Mouse (Mus musculus) gastrocnemius, postnatal 36 days (tissue): ENCODE measurements at regions not wholly inside any gene's neighbourhood (a gene's known extent, or its start where the extent isn't known, plus 50 kb on each side); places are given as distances from the start of the nearest gene placed in this dataset.
"Not testable (repeated sequence)": the region's sequence is repeated elsewhere in the genome, so short reads cannot be mapped to it uniquely, and the experiment has no call there.

Source experiments
- DNase-seq, 2 experiments: peaks; one replicate each; pipeline ENCODE4 v3.0.0; 2022
- intact Hi-C: fragments of 180-260 bp; cut with DNase I; formaldehyde crosslinking; loops from one replicate; pipeline ENCODE4 v1.15.1; 2025

- intact Hi-C loops: no loop called here
- no peak for DNase-seq
Observed at GRCm38 (mm10) chr4:131148042-131148747, 204.0 kb downstream of the Matn1 start.

GRCm38 (mm10) chr4:131149466-131149865, 205.3 kb downstream of the Matn1 start:
- intact Hi-C loops: no loop called here
- no peak for DNase-seq

DNA sequence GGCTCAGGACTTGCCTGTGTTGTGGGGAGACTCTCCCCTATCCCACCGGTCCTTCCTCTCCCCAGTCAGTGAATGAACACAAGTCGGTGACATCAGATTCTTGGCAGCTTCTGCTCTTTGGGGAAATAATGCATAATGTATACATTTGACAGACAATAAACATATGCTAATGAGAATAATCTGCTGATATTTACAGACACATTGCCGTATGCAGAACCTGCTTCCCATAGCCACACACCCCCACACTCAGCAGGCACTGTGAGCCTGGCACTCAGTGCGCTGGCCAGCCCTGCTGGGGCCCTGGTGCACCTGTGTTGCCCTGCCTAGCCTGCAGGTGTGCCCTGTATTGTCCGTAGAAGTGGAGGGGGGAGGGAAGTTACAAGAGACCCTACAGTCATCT, 215.5 kb downstream of the Matn1 start:
- intact Hi-C loops: no loop called here
- DNase-seq: no peak

DNA sequence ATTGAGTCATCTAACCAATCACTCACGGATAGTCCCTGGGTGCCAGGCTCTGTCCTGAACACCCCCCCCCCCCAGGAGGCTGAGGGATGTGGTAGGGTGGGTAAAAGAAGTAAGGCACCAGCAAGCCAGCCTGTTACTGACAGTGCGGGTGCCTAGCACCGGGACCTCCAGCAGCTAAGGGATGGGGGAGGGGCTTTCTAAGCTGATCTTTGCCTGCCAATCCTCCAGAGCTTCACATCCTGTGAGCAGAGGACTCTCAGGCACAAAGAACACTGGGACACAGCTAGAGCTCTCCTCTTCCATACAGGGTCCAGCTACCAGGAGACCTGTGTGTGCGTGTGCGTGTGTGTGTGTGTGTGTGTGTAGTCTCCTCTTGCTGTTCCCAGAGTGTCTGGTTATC, 215.9 kb downstream of the Matn1 start:
- intact Hi-C loops: no loop called here
- DNase-seq: no peak

DNA sequence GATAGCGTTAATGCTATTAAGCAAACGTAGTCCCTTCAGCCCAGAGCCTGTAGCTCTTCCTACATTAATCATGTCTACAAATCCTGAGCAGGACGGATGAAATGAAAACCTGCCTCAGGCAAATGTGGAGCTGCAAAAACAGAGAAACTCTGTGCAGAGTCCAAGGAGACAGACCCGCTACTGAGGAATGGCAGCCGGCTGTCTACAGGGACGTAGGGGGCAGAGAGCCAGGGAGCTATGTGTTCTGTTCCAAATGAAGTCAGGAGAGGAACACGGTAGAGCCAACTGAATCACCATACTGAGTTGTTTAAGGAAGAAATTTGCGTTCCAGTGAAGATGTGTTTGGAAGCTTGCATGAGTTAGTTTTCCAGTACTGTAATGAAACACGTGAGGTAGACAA, 217.3 kb downstream of the Matn1 start:
- DNase-seq: no peak
- intact Hi-C loops: no loop called here

GRCm38 (mm10) chr4:131163782-131164315, 219.7 kb downstream of the Matn1 start:
- DNase-seq: no peak
- intact Hi-C loops: no loop called here

DNA sequence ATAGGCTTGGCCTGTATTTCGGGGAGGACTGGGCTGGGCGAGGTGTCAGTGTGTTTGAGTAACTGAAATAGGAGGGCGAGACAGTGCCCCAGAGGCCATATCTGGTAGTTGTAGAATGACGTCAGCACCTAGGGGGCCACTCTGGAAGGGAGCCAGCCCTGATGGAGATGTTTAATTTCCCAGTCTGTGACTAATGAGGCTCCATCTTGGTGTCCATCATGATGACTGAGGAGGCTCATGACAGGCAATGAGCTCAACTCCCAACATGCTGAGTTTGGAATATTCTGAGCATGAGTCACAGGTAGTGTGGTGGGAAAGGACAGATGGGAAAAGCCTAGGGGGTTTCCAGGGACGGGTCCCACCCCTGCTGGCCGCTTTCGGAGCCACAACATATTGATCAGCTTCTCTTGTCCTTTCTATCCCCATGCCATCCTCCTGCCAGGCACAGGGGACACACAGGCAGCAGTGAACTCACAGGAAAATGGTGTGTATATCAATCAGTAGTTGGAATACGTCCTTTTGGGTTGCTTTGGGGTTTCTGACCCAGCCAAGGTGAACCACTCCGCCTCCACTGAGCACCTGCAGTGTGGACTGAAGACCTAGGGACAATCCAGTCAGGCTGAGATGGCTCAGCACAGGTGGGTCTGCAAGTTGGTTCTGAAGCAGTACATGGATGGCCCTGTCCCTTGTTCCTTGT, 222.5 kb downstream of the Matn1 start:
- intact Hi-C loops: no loop called here
- no peak for DNase-seq

DNA sequence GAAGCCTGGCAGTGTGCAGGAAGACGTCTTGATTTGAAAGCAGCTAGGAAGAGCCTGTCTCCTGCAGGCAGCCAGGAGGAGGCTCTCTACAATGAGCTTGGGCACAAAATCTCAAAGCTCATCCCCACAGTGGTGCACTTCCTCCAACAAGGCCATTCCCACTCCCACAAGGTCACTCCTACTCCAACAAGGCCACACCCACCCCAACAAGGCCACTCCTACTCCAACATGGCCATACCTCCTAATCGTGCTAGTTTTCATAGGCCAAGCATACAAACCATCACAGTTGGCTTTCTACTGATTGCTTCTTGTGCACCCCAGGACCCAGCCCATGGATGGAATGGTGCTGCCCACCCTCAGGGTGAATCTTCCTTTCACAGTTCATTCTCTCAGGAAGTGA, 223.7 kb downstream of the Matn1 start:
- DNase-seq: no peak
- intact Hi-C loops: no loop called here

DNA sequence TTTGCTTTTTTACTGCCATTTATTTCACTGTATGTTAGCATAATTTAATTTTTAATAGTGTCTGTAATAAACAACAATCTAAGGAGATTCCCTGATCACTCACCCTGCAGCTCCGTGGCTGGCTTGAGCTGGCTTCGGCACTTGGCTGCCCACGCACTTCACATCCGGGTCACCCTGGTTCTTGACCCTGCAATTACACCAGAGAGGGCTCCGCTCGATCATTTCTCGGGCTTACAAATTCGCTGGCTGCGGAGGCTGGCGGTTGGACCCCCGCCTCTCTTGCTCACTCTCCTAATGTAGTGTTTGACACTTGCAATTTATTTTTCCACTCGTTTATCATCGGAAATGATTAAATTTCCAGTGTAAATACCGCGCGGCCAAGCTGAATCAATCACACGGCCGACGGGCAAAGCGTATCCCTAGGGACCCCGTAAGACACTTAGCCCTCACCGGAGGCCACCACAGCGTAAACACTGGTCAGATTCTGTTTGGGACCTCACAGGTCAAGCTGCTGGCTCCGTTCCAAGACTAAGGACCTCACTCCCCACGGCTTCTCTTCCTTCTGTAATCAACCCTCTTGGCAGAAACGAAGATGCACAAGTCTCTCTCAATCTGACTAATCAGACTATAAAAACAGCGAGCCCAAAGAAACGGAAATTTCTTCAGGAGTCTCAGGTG, 229.7 kb downstream of the Matn1 start:
- intact Hi-C loops: no loop called here
- no peak for DNase-seq

DNA sequence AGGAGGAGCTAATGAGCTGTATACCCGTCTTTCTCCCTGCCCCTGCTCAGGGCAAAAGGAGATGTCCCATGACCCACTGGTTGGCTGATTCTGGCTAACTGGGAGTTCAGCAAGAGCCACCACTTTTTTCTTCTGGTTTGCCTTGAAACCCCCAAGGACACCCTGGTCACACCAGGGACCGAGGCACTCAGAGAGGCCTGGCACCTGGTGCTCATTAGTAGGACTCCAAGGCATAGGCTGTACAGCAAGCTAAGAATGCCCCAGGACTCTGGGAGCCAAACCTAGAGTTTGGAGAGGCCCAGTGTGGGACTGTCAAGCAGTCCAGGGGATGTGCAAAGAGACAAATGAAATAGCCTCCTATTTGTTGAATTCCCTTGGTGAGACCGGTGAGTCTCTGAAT, 232.5 kb downstream of the Matn1 start:
- no peak for DNase-seq

DNA sequence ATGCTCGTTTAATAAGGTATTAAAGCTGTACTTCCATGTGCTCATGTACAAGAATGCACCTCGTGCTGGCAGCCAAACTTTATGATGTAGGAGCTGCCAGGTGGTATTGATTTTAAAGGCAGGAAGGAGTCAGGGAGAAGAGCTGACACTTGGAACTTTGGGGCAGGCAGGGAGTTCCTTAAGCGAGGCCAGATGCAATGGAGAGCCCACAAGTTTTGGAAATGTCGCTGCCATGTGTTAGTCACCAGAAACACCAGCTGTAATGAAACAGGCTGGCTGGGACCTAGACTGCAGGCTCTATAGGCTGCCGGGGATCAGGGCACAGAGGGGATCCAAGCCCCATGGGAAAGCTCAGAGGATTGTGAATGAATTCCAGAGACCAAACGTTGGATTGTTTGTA, 233.7 kb downstream of the Matn1 start:
- intact Hi-C loops: loop anchor here (2.0 kb wide), 1 partner anchor 217 kb away; no protein-coding TSS in a partner anchor
- DNase-seq: no peak

More for the DNA sequence above, 232.5 kb downstream of the Matn1 start:
- intact Hi-C loops: loop anchor here (2.0 kb wide), 1 partner anchor 216 kb away; no protein-coding TSS in a partner anchor

- DNase-seq, intact Hi-C loops: not testable (repeated sequence)
Observed at GRCm38 (mm10) chr4:131178642-131179041, 234.5 kb downstream of the Matn1 start.

DNA sequence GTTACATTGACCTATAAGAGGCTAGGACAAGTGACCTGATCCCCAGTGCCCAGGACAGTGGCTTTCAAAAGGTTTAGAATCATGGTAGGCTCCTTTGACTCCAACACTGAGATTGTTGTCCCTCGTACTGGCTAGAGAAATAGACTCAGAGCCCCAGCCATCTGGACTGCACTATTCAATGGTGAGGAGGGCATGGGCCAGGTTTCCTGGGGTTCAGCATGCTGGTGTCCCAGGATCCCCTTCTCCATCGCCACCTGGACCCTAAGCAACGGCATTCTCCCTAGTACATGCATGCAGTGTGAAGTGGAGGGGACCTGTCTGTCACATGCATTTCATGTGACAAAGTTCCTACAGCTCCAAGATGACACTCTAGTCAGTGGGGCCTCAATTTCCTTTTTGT, 243.9 kb downstream of the Matn1 start:
- intact Hi-C loops: no loop called here
- DNase-seq: no peak

- intact Hi-C loops: no loop called here
- DNase-seq: no peak
Observed at GRCm38 (mm10) chr4:131191106-131191880, 247.1 kb downstream of the Matn1 start.

DNA sequence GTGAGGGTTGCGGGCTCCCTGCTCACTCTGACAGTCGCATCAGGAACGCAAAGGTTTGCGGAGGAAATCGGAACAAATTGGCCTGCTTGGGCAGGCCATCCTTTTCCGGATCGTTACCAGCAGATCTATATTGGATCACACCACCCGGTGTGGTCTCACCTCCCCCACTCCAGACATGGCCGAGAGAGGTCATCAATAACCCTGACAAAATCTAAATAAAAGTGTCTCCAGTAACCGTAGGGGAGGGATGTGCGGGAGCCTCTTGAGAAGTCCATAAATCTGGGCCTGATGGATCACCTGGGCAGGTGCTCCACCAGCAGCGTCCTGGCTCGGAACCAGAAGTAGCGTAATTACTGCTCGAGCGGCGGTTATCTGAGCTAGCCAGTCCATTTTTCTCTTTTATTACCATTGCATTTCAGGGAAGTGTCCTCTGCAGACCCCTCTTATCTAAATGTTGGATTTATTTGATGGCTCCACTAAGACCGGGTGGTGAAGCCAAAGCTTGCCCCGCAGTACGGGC, 249.8 kb downstream of the Matn1 start:
- intact Hi-C loops: no loop called here
- DNase-seq: no peak

DNA sequence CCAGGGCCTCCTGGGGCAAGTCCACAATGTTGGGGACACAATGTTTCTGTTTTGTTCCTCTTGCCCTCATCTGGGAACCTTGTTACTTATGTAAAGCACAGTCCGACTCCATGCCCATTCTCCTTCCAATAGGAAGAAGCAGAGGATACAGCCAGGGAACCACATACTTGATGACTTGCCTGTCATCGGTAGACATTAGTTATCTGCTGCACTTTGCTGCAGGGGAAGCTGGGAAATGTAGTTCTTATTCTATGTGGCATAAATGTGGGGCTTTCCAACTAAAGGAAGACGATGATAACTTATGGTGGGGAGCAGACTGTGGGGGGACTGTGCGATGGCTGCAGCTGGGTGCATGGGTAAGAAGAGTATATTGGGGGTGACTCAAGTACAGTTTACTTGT, 252.0 kb downstream of the Matn1 start:
- DNase-seq: no peak
- intact Hi-C loops: no loop called here

GRCm38 (mm10) chr4:131203721-131204120, 259.5 kb downstream of the Matn1 start:
- intact Hi-C loops: no loop called here
- no peak for DNase-seq

GRCm38 (mm10) chr4:131204722-131205121, 260.5 kb downstream of the Matn1 start:
- DNase-seq: no peak
- intact Hi-C loops: no loop called here

- intact Hi-C loops: no loop called here
- DNase-seq: no peak
Observed at GRCm38 (mm10) chr4:131205127-131205526, 260.9 kb downstream of the Matn1 start.

DNA sequence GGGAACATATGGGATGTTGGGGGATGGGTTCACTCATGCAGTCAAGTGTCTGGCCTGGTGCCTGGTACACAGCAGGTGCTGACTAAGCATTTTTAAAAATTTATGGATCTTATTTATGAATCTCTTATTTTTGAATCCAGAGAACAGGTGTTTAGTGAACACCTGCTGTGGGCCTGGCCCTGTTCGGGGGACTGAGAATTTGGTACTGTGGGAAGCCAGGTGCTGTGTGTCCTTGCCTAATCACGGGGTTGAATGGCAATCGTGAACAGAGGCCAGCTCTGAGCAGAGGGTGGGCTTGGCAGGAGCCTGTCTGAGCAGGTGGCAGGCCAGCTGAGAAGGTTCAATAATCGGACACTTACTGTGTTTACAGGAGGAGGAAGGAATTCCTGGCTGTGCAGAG, 261.5 kb downstream of the Matn1 start:
- no peak for DNase-seq

More for the DNA sequence above, 261.5 kb downstream of the Matn1 start:
- intact Hi-C loops: no loop called here
